Mouse (Mus musculus) liver, adult 2 months (tissue): ENCODE measurements around the gene Tmem35b. TPM values are rescaled to one million over a fixed set of nuclear protein-coding genes. Genes with fewer than 3 reads are reported as not detected.

Experiments
- DNase-seq: peaks from one replicate; pipeline ENCODE4 v3.0.0-alpha.2; 2011; ENCODE audit warnings: low read depth, low spot score; ENCODE audit errors: extremely low read depth
- H3K27ac ChIP-seq: fragments of 200-500 bp; replicated peaks from 2 replicates; pipeline ENCODE4 v1.5.1; 2012; ENCODE audit warnings: low read depth, mild to moderate bottlenecking, control low read depth, inconsistent platforms, low read length; ENCODE audit not compliant: insufficient read depth
- H3K27me3 ChIP-seq: fragments of 200-500 bp; 2 replicates; pipeline ENCODE4 v1.6.1; 2012; ENCODE audit warnings: mild to moderate bottlenecking, moderate library complexity, low read length, inconsistent platforms; ENCODE audit not compliant: control insufficient read depth, insufficient read depth
- H3K36me3 ChIP-seq: fragments of 200-500 bp; 2 replicates; pipeline ENCODE4 v1.6.1; 2012; ENCODE audit warnings: low read length, inconsistent platforms; ENCODE audit not compliant: control insufficient read depth, insufficient read depth
- H3K4me1 ChIP-seq: fragments of 200-500 bp; 2 replicates; pipeline ENCODE4 v1.6.1; 2011; ENCODE audit warnings: low read length; ENCODE audit not compliant: control insufficient read depth, insufficient read depth
- H3K4me3 ChIP-seq: fragments of 200-500 bp; 2 replicates; pipeline ENCODE4 v1.5.1; 2011; ENCODE audit warnings: low read depth, mild to moderate bottlenecking, control low read depth, low read length, moderate library complexity; ENCODE audit not compliant: insufficient read depth
- H3K79me2 ChIP-seq: fragments of 200-500 bp; 2 replicates; pipeline ENCODE4 v1.6.1; 2012; ENCODE audit warnings: inconsistent platforms, mild to moderate bottlenecking, low read length, moderate library complexity; ENCODE audit not compliant: control insufficient read depth, insufficient read depth
- H3K9ac ChIP-seq: fragments of 200-500 bp; 2 replicates; pipeline ENCODE4 v1.6.1; 2012; ENCODE audit warnings: low read depth, mild to moderate bottlenecking, control low read depth, inconsistent platforms, low read length
- CTCF ChIP-seq: fragments of 200-500 bp; IDR thresholded peaks from 2 replicates; pipeline ENCODE4 v1.5.1; 2011; ENCODE audit warnings: low read depth, low read length, control low read depth
- POLR2A ChIP-seq: fragments of 200-500 bp; IDR thresholded peaks from 2 replicates; pipeline ENCODE4 v1.6.1; 2011; ENCODE audit warnings: low read length, control low read depth; ENCODE audit not compliant: insufficient read depth; ENCODE audit errors: extremely low read depth
- WGBS: fragments of 180-500 bp; shearing (Covaris S2); methylation state at CpG from one replicate; pipeline ENCODE4 v1.1.7; 2018; 5-methylcytosine and 5-hydroxymethylcytosine counted together
- polyA plus RNA-seq: library from polyadenylated mRNA; depleted of rRNA; stranded (reverse); fragments of >200 nt; gene quantifications from 2 replicates; pipeline ENCODE4 v1.2.3, GENCODE M21; 2012; rRNA removed
- total RNA-seq: library from RNA; depleted of rRNA; stranded (reverse); fragments of >200 nt; gene quantifications from 2 replicates; pipeline ENCODE4 v1.2.3, GENCODE M21; 2014; rRNA removed

The Tmem35b gene
- total and polyA plus RNA-seq, 2 experiments: 11.5 to 11.8 TPM

DNA sequence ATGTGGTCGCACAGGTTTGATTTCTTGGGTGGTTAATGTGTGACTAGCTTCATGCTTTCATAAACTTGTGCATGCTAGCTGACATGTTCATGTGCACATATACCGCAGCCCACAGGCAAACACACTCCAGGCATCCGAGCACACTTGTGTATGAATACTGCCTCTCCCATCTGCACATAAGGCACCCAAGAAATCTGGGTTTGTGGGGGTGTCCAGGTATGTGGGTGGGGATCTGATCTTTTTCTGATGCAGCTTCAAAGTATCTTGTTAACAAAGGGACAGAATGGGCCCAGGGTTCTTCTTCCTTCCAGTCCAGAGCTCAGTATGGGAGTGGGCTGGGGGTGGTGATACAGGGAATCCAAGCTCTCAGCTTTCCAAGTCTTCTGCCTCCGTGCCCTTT lies 49.1 kb downstream of the Tmem35b start:
- Histone ChIP-seq H3K27me3 (peaks cover 16% of the 10 kb centered on the region), H3K79me2 (no peaks in the 10 kb centered on the region)
- 70% methylated on average over 4 of the region's 4 CpGs for WGBS

GRCm38 (mm10) chr4:127173461-127173860 lies 50.0 kb downstream of the Tmem35b start:
- no peak overlapping the region for H3K27ac ChIP-seq
- peaks cover 16% of the 10 kb centered on the region for H3K27me3 ChIP-seq
- H3K4me3 ChIP-seq: no peak overlapping the region
- H3K36me3 ChIP-seq: no peaks in the 10 kb centered on the region
- 0 out of 2 replicates have a peak, but pooled peaks cover 3% of the 10 kb centered on the region for H3K4me1 ChIP-seq
- TF ChIP-seq CTCF (no peak), POLR2A (no peak)
- H3K79me2 ChIP-seq: no peaks in the 10 kb centered on the region
- WGBS: 2% methylated on average over 8 of the region's 8 CpGs
- no peak overlapping the region for H3K9ac ChIP-seq
- no peak for DNase-seq

More for the DNA sequence above, 49.1 kb downstream of the Tmem35b start:
- no peak for TF ChIP-seq CTCF
- no peak for TF ChIP-seq POLR2A
- Histone ChIP-seq H3K9ac (no peak overlapping the region), H3K36me3 (no peaks in the 10 kb centered on the region), H3K4me3 (no peak overlapping the region), H3K4me1 (0 out of 2 replicates have a peak, but pooled peaks cover 3% of the 10 kb centered on the region), H3K27ac (no peak overlapping the region)
- DNase-seq: no peak

DNA sequence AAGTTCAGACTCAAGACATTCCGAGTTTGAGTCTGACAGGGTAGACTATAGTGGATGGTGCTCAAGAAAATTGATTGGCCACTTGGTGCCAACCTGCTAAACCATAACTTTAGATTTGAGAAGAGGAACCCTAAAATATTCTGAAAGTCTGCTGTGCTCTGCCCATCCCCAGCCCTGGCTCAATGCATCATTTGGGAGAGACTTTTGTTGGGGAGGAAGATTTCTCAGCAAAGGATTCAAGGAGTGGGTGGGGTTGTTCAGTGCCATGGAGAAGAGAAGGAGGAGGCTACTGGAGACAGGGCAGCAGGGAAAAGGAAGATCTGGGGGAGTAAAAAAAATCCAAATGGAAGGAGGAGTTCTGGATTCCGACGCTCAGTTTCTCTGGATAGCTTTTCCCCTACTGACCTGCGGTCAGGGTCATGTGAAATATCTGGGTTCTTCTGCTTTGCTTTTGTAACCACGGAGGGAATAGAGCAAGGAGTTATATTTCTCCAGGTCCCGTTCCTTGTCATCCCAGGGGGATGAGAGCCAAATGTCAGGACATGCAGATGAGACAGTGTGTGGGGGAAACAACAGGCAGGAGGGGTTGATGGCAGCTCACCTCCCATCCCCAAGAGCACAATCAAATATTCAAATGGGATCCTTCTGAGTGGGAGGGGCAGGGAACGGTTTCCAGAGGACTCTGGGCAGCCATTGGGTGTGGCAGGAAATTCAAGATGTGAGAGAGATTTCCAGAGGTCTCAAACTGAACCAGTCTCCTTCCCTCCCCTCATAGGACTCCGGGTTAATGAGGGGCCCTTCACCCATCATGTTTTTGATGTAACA lies 50.8 kb downstream of the Tmem35b start:
- no peak for DNase-seq
- 66% methylated on average over 8 of the region's 8 CpGs for WGBS
- Histone ChIP-seq H3K27ac (no peak overlapping the region), H3K79me2 (no peaks in the 10 kb centered on the region), H3K9ac (no peak overlapping the region), H3K36me3 (no peaks in the 10 kb centered on the region), H3K4me3 (no peak overlapping the region), H3K4me1 (0 out of 2 replicates have a peak, but pooled peaks cover 3% of the 10 kb centered on the region), H3K27me3 (peaks cover 11% of the 10 kb centered on the region)
- no peak for TF ChIP-seq CTCF
- TF ChIP-seq POLR2A: no peak

- H3K4me3 ChIP-seq: no peak overlapping the region
- TF ChIP-seq CTCF: no peak
- TF ChIP-seq POLR2A: no peak
- H3K9ac ChIP-seq: no peak overlapping the region
- no peaks in the 10 kb centered on the region for H3K4me1 ChIP-seq
- H3K27ac ChIP-seq: no peak overlapping the region
- WGBS: 54% methylated on average over 4 of the region's 4 CpGs
- H3K79me2 ChIP-seq: no peaks in the 10 kb centered on the region
- no peaks in the 10 kb centered on the region for H3K36me3 ChIP-seq
- H3K27me3 ChIP-seq: peaks cover 5% of the 10 kb centered on the region; the same call in 1 of the 2 replicates
- DNase-seq: no peak
These were observed 51.4 kb downstream of the Tmem35b start for GRCm38 (mm10) chr4:127174900-127175278.

DNA sequence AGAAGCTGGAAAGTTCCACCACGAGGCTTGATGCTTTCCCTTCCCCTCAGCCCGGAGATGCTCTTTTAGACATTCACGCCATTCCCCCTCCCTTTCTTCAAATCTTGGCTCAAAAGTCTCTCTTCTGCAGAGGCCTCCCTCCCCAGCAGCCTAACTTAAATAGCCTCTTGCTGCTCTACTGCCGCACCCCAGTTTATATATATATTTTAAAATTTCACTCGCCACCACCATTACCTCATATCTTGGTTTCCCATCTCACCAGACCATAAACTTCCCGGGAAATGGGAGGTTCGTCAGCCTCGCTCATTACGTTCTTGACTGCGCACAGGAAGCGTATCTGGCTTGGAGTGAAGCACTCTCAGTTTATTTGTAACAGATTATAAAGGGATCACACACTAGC lies 54.5 kb downstream of the Tmem35b start:
- TF ChIP-seq CTCF (no peak), POLR2A (no peak)
- WGBS: 81% methylated on average over 11 of the region's 11 CpGs

DNA sequence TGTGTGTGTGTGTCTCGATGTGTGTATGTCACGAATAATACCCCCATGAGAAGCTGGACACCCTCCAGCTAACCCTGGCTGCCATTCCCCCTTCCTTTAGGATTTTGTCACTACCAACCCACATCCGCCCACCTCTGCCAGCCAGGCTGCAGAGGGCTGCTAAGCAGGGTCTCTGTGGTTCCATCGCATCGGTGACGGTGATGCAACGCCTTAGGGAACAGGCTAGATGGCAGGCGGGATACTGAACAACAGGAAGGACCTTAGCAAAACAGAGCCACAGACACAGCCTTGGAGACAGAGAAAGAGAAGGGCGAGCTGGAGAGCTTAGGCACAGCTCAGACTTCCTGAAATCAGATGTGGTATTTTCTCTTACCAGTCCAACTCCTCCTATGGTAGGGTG lies 55.2 kb downstream of the Tmem35b start:
- WGBS: 61% methylated on average over 9 of the region's 9 CpGs
- Histone ChIP-seq H3K36me3 (no peaks in the 10 kb centered on the region), H3K79me2 (no peaks in the 10 kb centered on the region), H3K9ac (no peak overlapping the region), H3K4me3 (no peak overlapping the region), H3K27me3 (peaks cover 5% of the 10 kb centered on the region; the same call in 1 of the 2 replicates), H3K4me1 (no peaks in the 10 kb centered on the region), H3K27ac (no peak overlapping the region)
- DNase-seq: no peak
- TF ChIP-seq CTCF: no peak
- no peak for TF ChIP-seq POLR2A

More for the DNA sequence above, 54.5 kb downstream of the Tmem35b start:
- no peak overlapping the region for H3K27ac ChIP-seq
- H3K9ac ChIP-seq: no peak overlapping the region
- H3K4me1 ChIP-seq: no peaks in the 10 kb centered on the region
- DNase-seq: no peak
- H3K27me3 ChIP-seq: peaks cover 5% of the 10 kb centered on the region; the same call in 1 of the 2 replicates
- no peaks in the 10 kb centered on the region for H3K79me2 ChIP-seq
- H3K4me3 ChIP-seq: no peak overlapping the region
- H3K36me3 ChIP-seq: no peaks in the 10 kb centered on the region

Other genes starting within 250 kb of the Tmem35b start
- 10.0 and 11.1 TPM in 2 replicates for gene Zmym4, start 155.6 kb upstream of the Tmem35b start, total RNA-seq
- gene Zmym4, start 155.6 kb upstream of the Tmem35b start, polyA plus RNA-seq: 1.6 and 1.7 TPM in 2 replicates
- 49.3 and 50.9 TPM in 2 replicates for gene Sfpq, start 102.4 kb upstream of the Tmem35b start, total RNA-seq
- 11.1 and 12.6 TPM in 2 replicates for gene Sfpq, start 102.4 kb upstream of the Tmem35b start, polyA plus RNA-seq
- gene Zmym1, start 62.5 kb upstream of the Tmem35b start, total RNA-seq: 3.4 and 5.0 TPM in 2 replicates
- 0.62 and 0.81 TPM in 2 replicates for gene Zmym1, start 62.5 kb upstream of the Tmem35b start, polyA plus RNA-seq
- gene Zmym6, start 46.3 kb upstream of the Tmem35b start, total RNA-seq: 6.8 and 7.2 TPM in 2 replicates
- 0.98 and 1.4 TPM in 2 replicates for gene Zmym6, start 46.3 kb upstream of the Tmem35b start, polyA plus RNA-seq
- not detected in 2 replicates for gene Dlgap3, start 45.5 kb downstream of the Tmem35b start, total RNA-seq
- 0.05 and 0.06 TPM in 2 replicates for gene Dlgap3, start 45.5 kb downstream of the Tmem35b start, polyA plus RNA-seq
- gene Smim12, start 120.1 kb downstream of the Tmem35b start, total RNA-seq: 24.4 and 27.1 TPM in 2 replicates
- gene Smim12, start 120.1 kb downstream of the Tmem35b start, polyA plus RNA-seq: 24.1 and 32.3 TPM in 2 replicates
- gene Gja4, start 190.3 kb downstream of the Tmem35b start, total RNA-seq: 1.5 and 1.9 TPM in 2 replicates
- gene Gja4, start 190.3 kb downstream of the Tmem35b start, polyA plus RNA-seq: 8.0 and 8.8 TPM in 2 replicates
- not detected in 2 replicates for gene Gjb3, start 207.2 kb downstream of the Tmem35b start, total RNA-seq
- not detected in 2 replicates for gene Gjb3, start 207.2 kb downstream of the Tmem35b start, polyA plus RNA-seq
- gene Gjb4, start 230.4 kb downstream of the Tmem35b start, total RNA-seq: not detected in 2 replicates
- not detected in 2 replicates for gene Gjb4, start 230.4 kb downstream of the Tmem35b start, polyA plus RNA-seq
- not detected in 2 replicates for gene Gjb5, start 234.5 kb downstream of the Tmem35b start, total RNA-seq
- 0.05 TPM in 1 of 2 replicates, not detected in the other for gene Gjb5, start 234.5 kb downstream of the Tmem35b start, polyA plus RNA-seq